Mouse (Mus musculus): ENCODE measurements at regions not wholly inside any gene's neighbourhood (a gene's known extent, or its start where the extent isn't known, plus 50 kb on each side); places are given as distances from the start of the nearest gene placed in this dataset.

GRCm38 (mm10) chr10:125814191-125814887, 151.6 kb upstream of the Lrig3 start:
- no peak for ATAC-seq (ENCODE audit: insufficient number of reproducible peaks, insufficient read depth, low FRiP score, low read depth)
- H3K4me3 ChIP-seq (ENCODE audit: control insufficient read depth in 1 of 2, insufficient read depth in 1 of 2, low read depth in 1 of 2, low read length in 2 of 2): no peak overlapping the region
- WGBS: 70% methylated on average over 7 of the region's 7 CpGs
- no peaks in the 10 kb centered on the region for H3K36me3 ChIP-seq (ENCODE audit: control insufficient read depth, insufficient read depth, low read length)
- no peak overlapping the region for H3K9ac ChIP-seq (ENCODE audit: low read length)
- H3K27me3 ChIP-seq (ENCODE audit: control insufficient read depth, insufficient read depth, low read length): no peaks in the 10 kb centered on the region
- no peaks in the 10 kb centered on the region for H3K9me3 ChIP-seq (ENCODE audit: control insufficient read depth, low read length)
- H3K27ac ChIP-seq (replicated peaks in 1 of 2; ENCODE audit: control insufficient read depth in 1 of 2, insufficient read depth in 1 of 2, low read depth in 2 of 2, low read length in 2 of 2): no peak overlapping the region
- no peak overlapping the region for H3K4me2 ChIP-seq (ENCODE audit: low read length)
- no peaks in the 10 kb centered on the region for H3K4me1 ChIP-seq (ENCODE audit: control insufficient read depth in 2 of 2, insufficient read depth in 2 of 2, low read length in 2 of 2)

DNA sequence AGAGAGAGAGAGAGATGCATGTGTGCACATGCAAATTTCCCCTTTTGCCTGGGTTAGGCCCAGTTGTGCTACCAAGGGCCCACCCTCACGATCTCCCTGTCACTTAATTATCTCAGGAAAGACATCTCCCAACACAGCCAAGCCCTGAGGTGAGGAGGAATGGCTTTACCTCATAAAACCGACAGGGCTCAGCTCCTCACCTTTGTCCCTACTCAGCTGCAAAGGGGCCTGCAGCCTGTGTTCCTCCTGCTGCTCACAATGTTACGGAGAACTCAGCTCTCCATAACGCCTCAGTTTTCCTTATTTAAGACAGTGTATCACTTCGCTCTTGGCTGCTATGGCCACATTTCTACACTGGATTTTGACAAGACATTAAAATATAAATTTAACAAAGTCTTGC, 133.8 kb upstream of the Lrig3 start:
- Histone ChIP-seq H3K36me3 (ENCODE audit: control insufficient read depth, insufficient read depth, low read length) (no peaks in the 10 kb centered on the region), H3K27me3 (ENCODE audit: control insufficient read depth, insufficient read depth, low read length) (no peaks in the 10 kb centered on the region), H3K9me3 (ENCODE audit: control insufficient read depth, low read length) (no peaks in the 10 kb centered on the region), H3K4me3 (ENCODE audit: control insufficient read depth in 1 of 2, insufficient read depth in 1 of 2, low read depth in 1 of 2, low read length in 2 of 2) (no peak overlapping the region), H3K9ac (ENCODE audit: low read length) (no peak overlapping the region), H3K27ac (replicated peaks in 1 of 2; ENCODE audit: control insufficient read depth in 1 of 2, insufficient read depth in 1 of 2, low read depth in 2 of 2, low read length in 2 of 2) (no peak overlapping the region), H3K4me2 (ENCODE audit: low read length) (no peak overlapping the region), H3K4me1 (ENCODE audit: control insufficient read depth in 2 of 2, insufficient read depth in 2 of 2, low read length in 2 of 2) (no peaks in the 10 kb centered on the region)
- no peak for ATAC-seq (ENCODE audit: insufficient number of reproducible peaks, insufficient read depth, low FRiP score, low read depth)
- WGBS: 57% methylated on average over 5 of the region's 5 CpGs

GRCm38 (mm10) chr10:125832764-125833163, 133.2 kb upstream of the Lrig3 start:
- Histone ChIP-seq H3K36me3 (ENCODE audit: control insufficient read depth, insufficient read depth, low read length) (no peaks in the 10 kb centered on the region), H3K9ac (ENCODE audit: low read length) (no peak overlapping the region), H3K27ac (replicated peaks in 1 of 2; ENCODE audit: control insufficient read depth in 1 of 2, insufficient read depth in 1 of 2, low read depth in 2 of 2, low read length in 2 of 2) (no peak overlapping the region), H3K27me3 (ENCODE audit: control insufficient read depth, insufficient read depth, low read length) (no peaks in the 10 kb centered on the region), H3K9me3 (ENCODE audit: control insufficient read depth, low read length) (no peaks in the 10 kb centered on the region), H3K4me3 (ENCODE audit: control insufficient read depth in 1 of 2, insufficient read depth in 1 of 2, low read depth in 1 of 2, low read length in 2 of 2) (no peak overlapping the region), H3K4me1 (ENCODE audit: control insufficient read depth in 2 of 2, insufficient read depth in 2 of 2, low read length in 2 of 2) (no peaks in the 10 kb centered on the region), H3K4me2 (ENCODE audit: low read length) (no peak overlapping the region)
- no peak for ATAC-seq (ENCODE audit: insufficient number of reproducible peaks, insufficient read depth, low FRiP score, low read depth)
- 75% methylated on average over 7 of the region's 7 CpGs for WGBS

GRCm38 (mm10) chr10:125833989-125834388, 132.0 kb upstream of the Lrig3 start:
- WGBS: 75% methylated on average over 4 of the region's 4 CpGs
- no peak for ATAC-seq (ENCODE audit: insufficient number of reproducible peaks, insufficient read depth, low FRiP score, low read depth)
- H3K9ac ChIP-seq (ENCODE audit: low read length): no peak overlapping the region

GRCm38 (mm10) chr10:125838982-125839381, 127.0 kb upstream of the Lrig3 start:
- no peak overlapping the region for H3K4me3 ChIP-seq (ENCODE audit: control insufficient read depth in 1 of 2, insufficient read depth in 1 of 2, low read depth in 1 of 2, low read length in 2 of 2)
- H3K9me3 ChIP-seq (ENCODE audit: control insufficient read depth, low read length): no peaks in the 10 kb centered on the region
- ATAC-seq (ENCODE audit: insufficient number of reproducible peaks, insufficient read depth, low FRiP score, low read depth): no peak
- no peak overlapping the region for H3K9ac ChIP-seq (ENCODE audit: low read length)
- no peaks in the 10 kb centered on the region for H3K36me3 ChIP-seq (ENCODE audit: control insufficient read depth, insufficient read depth, low read length)
- no peak overlapping the region for H3K4me2 ChIP-seq (ENCODE audit: low read length)
- H3K27ac ChIP-seq (replicated peaks in 1 of 2; ENCODE audit: control insufficient read depth in 1 of 2, insufficient read depth in 1 of 2, low read depth in 2 of 2, low read length in 2 of 2): no peak overlapping the region
- peaks cover 10% of the 10 kb centered on the region; the same call in 1 of the 2 replicates for H3K27me3 ChIP-seq (ENCODE audit: control insufficient read depth, insufficient read depth, low read length)
- 60% methylated on average over 11 of the region's 11 CpGs for WGBS
- no peaks in the 10 kb centered on the region for H3K4me1 ChIP-seq (ENCODE audit: control insufficient read depth in 2 of 2, insufficient read depth in 2 of 2, low read length in 2 of 2)

More at GRCm38 (mm10) chr10:125833989-125834388, 132.0 kb upstream of the Lrig3 start:
- Histone ChIP-seq H3K9me3 (ENCODE audit: control insufficient read depth, low read length) (no peaks in the 10 kb centered on the region), H3K4me1 (ENCODE audit: control insufficient read depth in 2 of 2, insufficient read depth in 2 of 2, low read length in 2 of 2) (no peaks in the 10 kb centered on the region), H3K27ac (replicated peaks in 1 of 2; ENCODE audit: control insufficient read depth in 1 of 2, insufficient read depth in 1 of 2, low read depth in 2 of 2, low read length in 2 of 2) (no peak overlapping the region), H3K4me3 (ENCODE audit: control insufficient read depth in 1 of 2, insufficient read depth in 1 of 2, low read depth in 1 of 2, low read length in 2 of 2) (no peak overlapping the region), H3K36me3 (ENCODE audit: control insufficient read depth, insufficient read depth, low read length) (no peaks in the 10 kb centered on the region), H3K27me3 (ENCODE audit: control insufficient read depth, insufficient read depth, low read length) (0 out of 2 replicates have a peak, but pooled peaks cover under 1% of the 10 kb centered on the region), H3K4me2 (ENCODE audit: low read length) (no peak overlapping the region)

DNA sequence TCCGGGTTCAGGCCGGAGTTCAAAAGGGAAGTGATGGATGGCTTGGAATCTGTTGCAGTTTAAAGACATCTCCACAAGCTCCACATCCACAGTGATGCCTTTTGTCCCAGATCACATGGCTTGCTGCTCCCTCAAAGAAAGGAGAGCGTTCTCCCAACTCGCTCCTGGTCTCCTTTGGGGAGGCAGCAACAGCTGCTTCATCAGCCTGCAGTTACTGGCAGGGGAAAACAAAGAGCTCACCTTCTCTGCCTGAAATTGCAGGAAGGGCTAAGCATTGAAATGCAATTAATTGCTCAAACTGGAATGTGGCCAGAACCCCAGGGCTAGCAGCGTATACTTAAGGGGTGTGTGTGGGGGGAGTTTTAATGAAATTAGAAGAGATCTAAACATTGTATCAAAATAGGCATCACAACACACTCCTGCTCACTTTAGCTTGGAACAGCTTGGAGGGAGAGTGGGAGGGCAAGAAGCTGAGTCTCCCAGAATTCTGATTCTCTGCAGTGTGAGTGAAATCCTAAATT, 126.3 kb upstream of the Lrig3 start:
- no peak overlapping the region for H3K4me2 ChIP-seq (ENCODE audit: low read length)
- H3K27me3 ChIP-seq (ENCODE audit: control insufficient read depth, insufficient read depth, low read length): peaks cover 10% of the 10 kb centered on the region; the same call in 1 of the 2 replicates
- WGBS: 24% methylated on average over 5 of the region's 5 CpGs
- no peaks in the 10 kb centered on the region for H3K4me1 ChIP-seq (ENCODE audit: control insufficient read depth in 2 of 2, insufficient read depth in 2 of 2, low read length in 2 of 2)
- no peak overlapping the region for H3K4me3 ChIP-seq (ENCODE audit: control insufficient read depth in 1 of 2, insufficient read depth in 1 of 2, low read depth in 1 of 2, low read length in 2 of 2)
- no peaks in the 10 kb centered on the region for H3K9me3 ChIP-seq (ENCODE audit: control insufficient read depth, low read length)
- no peaks in the 10 kb centered on the region for H3K36me3 ChIP-seq (ENCODE audit: control insufficient read depth, insufficient read depth, low read length)
- ATAC-seq (ENCODE audit: insufficient number of reproducible peaks, insufficient read depth, low FRiP score, low read depth): no peak
- H3K27ac ChIP-seq (replicated peaks in 1 of 2; ENCODE audit: control insufficient read depth in 1 of 2, insufficient read depth in 1 of 2, low read depth in 2 of 2, low read length in 2 of 2): no peak overlapping the region
- H3K9ac ChIP-seq (ENCODE audit: low read length): no peak overlapping the region

DNA sequence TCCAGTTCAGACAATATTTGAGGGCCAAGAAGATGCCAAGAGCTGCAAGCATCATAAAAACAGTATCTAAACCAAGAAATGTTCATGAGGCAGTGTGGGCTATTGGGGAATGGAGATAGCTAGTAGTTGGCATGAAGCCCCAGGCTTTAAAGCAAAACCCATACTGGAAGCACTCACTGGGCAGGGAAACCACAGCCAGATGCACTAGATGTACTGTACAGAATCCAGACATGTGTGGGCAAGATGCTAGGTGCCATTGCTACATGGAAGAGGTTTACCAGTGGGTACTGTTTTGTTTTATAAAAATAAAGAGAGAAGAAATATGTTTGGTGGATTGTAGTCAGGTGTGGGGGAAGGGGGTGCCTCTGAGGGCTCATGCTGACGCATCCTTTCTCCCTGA, 125.6 kb upstream of the Lrig3 start:
- Histone ChIP-seq H3K27me3 (ENCODE audit: control insufficient read depth, insufficient read depth, low read length) (peaks cover 10% of the 10 kb centered on the region; the same call in 1 of the 2 replicates), H3K9ac (ENCODE audit: low read length) (no peak overlapping the region), H3K9me3 (ENCODE audit: control insufficient read depth, low read length) (no peaks in the 10 kb centered on the region), H3K27ac (replicated peaks in 1 of 2; ENCODE audit: control insufficient read depth in 1 of 2, insufficient read depth in 1 of 2, low read depth in 2 of 2, low read length in 2 of 2) (no peak overlapping the region), H3K4me2 (ENCODE audit: low read length) (no peak overlapping the region), H3K4me3 (ENCODE audit: control insufficient read depth in 1 of 2, insufficient read depth in 1 of 2, low read depth in 1 of 2, low read length in 2 of 2) (no peak overlapping the region), H3K36me3 (ENCODE audit: control insufficient read depth, insufficient read depth, low read length) (no peaks in the 10 kb centered on the region), H3K4me1 (ENCODE audit: control insufficient read depth in 2 of 2, insufficient read depth in 2 of 2, low read length in 2 of 2) (peaks cover 0 to 2% of the 10 kb centered on the region in 2 experiments; a peak in 1 of 4 replicates)
- ATAC-seq (ENCODE audit: insufficient number of reproducible peaks, insufficient read depth, low FRiP score, low read depth): no peak
- 87% methylated on average over 1 of the region's 1 CpGs for WGBS

All from heart, embryonic 14.5 days (tissue).